In the genomic region with DNA sequence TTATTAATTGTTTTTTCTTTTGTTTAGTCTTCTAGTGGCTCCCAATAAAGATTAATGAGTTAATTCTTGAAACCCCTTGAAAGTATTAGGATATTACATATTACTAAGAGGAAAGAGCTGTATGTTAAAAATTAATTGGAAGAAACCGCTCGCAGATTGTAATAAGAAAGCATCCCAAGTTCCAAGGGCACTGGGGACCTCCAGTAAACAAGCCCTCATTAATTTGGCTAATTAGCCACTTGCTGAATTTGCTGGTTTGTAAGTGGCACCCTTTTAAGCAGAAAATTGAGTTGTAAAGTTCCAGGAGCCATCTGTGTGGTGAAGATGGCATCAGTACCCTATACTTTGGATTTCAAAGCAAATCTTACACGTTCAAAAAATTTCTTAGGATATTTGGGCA, we compare ENCODE assay signal across 14 mouse cellular contexts.
"Had no signal": no experiment of that assay in that cellular context is flagged by ENCODE, and none has a peak within 500 bp of the region (broad histone marks: within the 10 kb centered on the region; RNA-seq: fewer than 3 reads in every experiment).

No protein-coding gene starts in this region.

- DNase-seq: kidney, postnatal 10 days; kidney, postnatal 36 days; layer of hippocampus, postnatal 36 days; liver, embryonic 13.5 days; lung, adult 2 months; lung, postnatal 14 days; thymus, adult 18-20 months; thymus, postnatal 36 days had no signal

- H3K4me1 ChIP-seq: liver, embryonic 13.5 days; midbrain, embryonic 12.5 days; midbrain, embryonic 15.5 days; neural tube, embryonic 12.5 days; neural tube, embryonic 15.5 days had no signal

- ATAC-seq: midbrain, embryonic 15.5 days had no signal

- H3K27me3 ChIP-seq: liver, embryonic 13.5 days; midbrain, embryonic 12.5 days; midbrain, embryonic 15.5 days; neural tube, embryonic 12.5 days; neural tube, embryonic 15.5 days had no signal

- H3K9ac ChIP-seq: liver, embryonic 13.5 days; midbrain, embryonic 12.5 days; midbrain, embryonic 15.5 days; neural tube, embryonic 12.5 days; neural tube, embryonic 15.5 days had no signal

- H3K36me3 ChIP-seq: liver, embryonic 13.5 days; midbrain, embryonic 12.5 days; midbrain, embryonic 15.5 days; neural tube, embryonic 12.5 days; neural tube, embryonic 15.5 days had no signal

- H3K9me3 ChIP-seq: liver, embryonic 13.5 days; midbrain, embryonic 12.5 days; midbrain, embryonic 15.5 days; neural tube, embryonic 12.5 days; neural tube, embryonic 15.5 days had no signal

- H3K27ac ChIP-seq: left cerebral cortex, adult 2 months; liver, embryonic 13.5 days; macrophage; midbrain, embryonic 12.5 days; midbrain, embryonic 15.5 days; neural tube, embryonic 12.5 days; neural tube, embryonic 15.5 days had no signal

- H3K4me2 ChIP-seq: liver, embryonic 13.5 days; midbrain, embryonic 12.5 days; midbrain, embryonic 15.5 days; neural tube, embryonic 12.5 days; neural tube, embryonic 15.5 days had no signal

- H3K4me3 ChIP-seq: left cerebral cortex, adult 2 months; liver, embryonic 13.5 days; midbrain, embryonic 12.5 days; midbrain, embryonic 15.5 days; neural tube, embryonic 12.5 days; neural tube, embryonic 15.5 days had no signal
